Mouse (Mus musculus) forebrain, embryonic 16.5 days (tissue): ENCODE measurements at regions not wholly inside any gene's neighbourhood (a gene's known extent, or its start where the extent isn't known, plus 50 kb on each side); places are given as distances from the start of the nearest gene placed in this dataset.

Experiments used
- ATAC-seq: fragments of 200-750 bp; cut with Nextera tagmentation; 2 replicates; pipeline ENCODE4 v1.8.0; 2017; ENCODE audit warnings: mild to moderate bottlenecking, moderate library complexity
- H3K27ac ChIP-seq: fragments of 300-500 bp; sonication (generic); 2 replicates; pipeline ENCODE4 v1.5.1; 2014; ENCODE audit warnings: low read length, control low read depth
- H3K27me3 ChIP-seq: fragments of 300-500 bp; sonication (generic); replicated peaks from 2 replicates; pipeline ENCODE4 v1.6.1; 2014; ENCODE audit warnings: low read length; ENCODE audit not compliant: control insufficient read depth, insufficient read depth
- H3K36me3 ChIP-seq: fragments of 300-500 bp; sonication (generic); 2 replicates; pipeline ENCODE4 v1.6.1; 2014; ENCODE audit not compliant: control insufficient read depth, insufficient read depth
- H3K4me1 ChIP-seq: fragments of 300-500 bp; sonication (generic); replicated peaks from 2 replicates; pipeline ENCODE4 v1.6.1; 2014; ENCODE audit warnings: low read length; ENCODE audit not compliant: control insufficient read depth, insufficient read depth
- H3K4me2 ChIP-seq: fragments of 300-500 bp; sonication (generic); 2 replicates; pipeline ENCODE4 v1.6.1; 2014; ENCODE audit warnings: mild to moderate bottlenecking, low read length, control low read depth
- H3K4me3 ChIP-seq: fragments of 300-500 bp; sonication (generic); replicated peaks from 2 replicates; pipeline ENCODE4 v1.5.1; 2014; ENCODE audit warnings: mild to moderate bottlenecking, low read length, control low read depth
- H3K9ac ChIP-seq: fragments of 300-500 bp; sonication (generic); replicated peaks from 2 replicates; pipeline ENCODE4 v1.6.1; 2014; ENCODE audit warnings: low read depth, low read length, control low read depth
- H3K9me3 ChIP-seq: fragments of 300-500 bp; sonication (generic); 2 replicates; pipeline ENCODE4 v1.6.1; 2016; ENCODE audit warnings: low read length; ENCODE audit not compliant: control insufficient read depth
- WGBS: fragments of 180-500 bp; shearing (Covaris S2); extraction: QIAGEN DNeasy Blood & Tissue Kit; methylation state at CpG from one replicate; pipeline ENCODE4 v1.1.7; 2014; 5-methylcytosine and 5-hydroxymethylcytosine counted together

- WGBS: 89% methylated on average over 8 of the region's 8 CpGs
- H3K4me3 ChIP-seq: no peak overlapping the region
- no peak overlapping the region for H3K4me2 ChIP-seq
- H3K9ac ChIP-seq: no peak overlapping the region
- H3K4me1 ChIP-seq: peaks cover 3% of the 10 kb centered on the region; the same call in 1 of the 2 replicates
- no peak overlapping the region for H3K27ac ChIP-seq
- no peaks in the 10 kb centered on the region for H3K36me3 ChIP-seq
- no peaks in the 10 kb centered on the region for H3K27me3 ChIP-seq
- ATAC-seq: no peak
- H3K9me3 ChIP-seq: no peaks in the 10 kb centered on the region
These were observed 277.2 kb downstream of the Spry2 start for GRCm38 (mm10) chr14:105619449-105619848.

GRCm38 (mm10) chr14:105615766-105616165 lies 280.9 kb downstream of the Spry2 start:
- Histone ChIP-seq H3K4me3 (no peak overlapping the region), H3K27me3 (no peaks in the 10 kb centered on the region), H3K9ac (no peak overlapping the region), H3K4me1 (no peaks in the 10 kb centered on the region), H3K9me3 (no peaks in the 10 kb centered on the region), H3K27ac (no peak overlapping the region), H3K36me3 (no peaks in the 10 kb centered on the region), H3K4me2 (no peak overlapping the region)
- 87% methylated on average over 3 of the region's 3 CpGs for WGBS
- no peak for ATAC-seq

- Histone ChIP-seq H3K4me1 (no peaks in the 10 kb centered on the region), H3K4me2 (no peak overlapping the region), H3K9ac (no peak overlapping the region), H3K27ac (no peak overlapping the region), H3K4me3 (no peak overlapping the region), H3K9me3 (no peaks in the 10 kb centered on the region), H3K27me3 (no peaks in the 10 kb centered on the region), H3K36me3 (no peaks in the 10 kb centered on the region)
- WGBS: 97% methylated on average over 3 of the region's 3 CpGs
- ATAC-seq: no peak
These were observed 283.8 kb downstream of the Spry2 start for GRCm38 (mm10) chr14:105612794-105613193.

GRCm38 (mm10) chr14:105608804-105609203 lies 287.8 kb downstream of the Spry2 start:
- no peak overlapping the region for H3K9ac ChIP-seq
- H3K27ac ChIP-seq: no peak overlapping the region
- no peaks in the 10 kb centered on the region for H3K27me3 ChIP-seq
- no peaks in the 10 kb centered on the region for H3K9me3 ChIP-seq
- H3K36me3 ChIP-seq: no peaks in the 10 kb centered on the region
- no peaks in the 10 kb centered on the region for H3K4me1 ChIP-seq
- 83% methylated on average over 4 of the region's 4 CpGs for WGBS
- no peak overlapping the region for H3K4me3 ChIP-seq
- no peak for ATAC-seq
- no peak overlapping the region for H3K4me2 ChIP-seq

GRCm38 (mm10) chr14:105606551-105606950 lies 290.1 kb downstream of the Spry2 start:
- 78% methylated on average over 3 of the region's 3 CpGs for WGBS
- Histone ChIP-seq H3K9me3 (no peaks in the 10 kb centered on the region), H3K27ac (no peak overlapping the region), H3K36me3 (no peaks in the 10 kb centered on the region), H3K9ac (no peak overlapping the region), H3K4me1 (no peaks in the 10 kb centered on the region), H3K4me2 (no peak overlapping the region), H3K4me3 (no peak overlapping the region), H3K27me3 (no peaks in the 10 kb centered on the region)
- ATAC-seq: no peak

GRCm38 (mm10) chr14:105604451-105604850 lies 292.2 kb downstream of the Spry2 start:
- H3K27ac ChIP-seq: no peak overlapping the region
- no peak for ATAC-seq
- 88% methylated on average over 6 of the region's 6 CpGs for WGBS

GRCm38 (mm10) chr14:105603047-105603461 lies 293.6 kb downstream of the Spry2 start:
- Histone ChIP-seq H3K27ac (no peak overlapping the region), H3K36me3 (no peaks in the 10 kb centered on the region), H3K4me3 (no peak overlapping the region), H3K27me3 (no peaks in the 10 kb centered on the region), H3K4me1 (no peaks in the 10 kb centered on the region), H3K4me2 (no peak overlapping the region), H3K9me3 (no peaks in the 10 kb centered on the region), H3K9ac (no peak overlapping the region)
- ATAC-seq: no peak
- WGBS: 83% methylated on average over 6 of the region's 6 CpGs

More at GRCm38 (mm10) chr14:105604451-105604850, 292.2 kb downstream of the Spry2 start:
- no peak overlapping the region for H3K4me3 ChIP-seq
- H3K36me3 ChIP-seq: no peaks in the 10 kb centered on the region
- no peaks in the 10 kb centered on the region for H3K27me3 ChIP-seq
- no peaks in the 10 kb centered on the region for H3K4me1 ChIP-seq
- no peaks in the 10 kb centered on the region for H3K9me3 ChIP-seq
- no peak overlapping the region for H3K9ac ChIP-seq
- no peak overlapping the region for H3K4me2 ChIP-seq

GRCm38 (mm10) chr14:105599550-105600453 lies 296.8 kb downstream of the Spry2 start:
- no peaks in the 10 kb centered on the region for H3K36me3 ChIP-seq
- 65% methylated on average over 23 of the region's 24 CpGs for WGBS
- H3K9ac ChIP-seq: no peak overlapping the region
- H3K27ac ChIP-seq: peak overlapping the region; percentile 63; the same call in 1 of the 2 replicates
- no peak overlapping the region for H3K4me2 ChIP-seq
- no peaks in the 10 kb centered on the region for H3K27me3 ChIP-seq
- H3K9me3 ChIP-seq: no peaks in the 10 kb centered on the region
- no peak overlapping the region for H3K4me3 ChIP-seq
- peak; percentile 90 for ATAC-seq
- no peaks in the 10 kb centered on the region for H3K4me1 ChIP-seq

GRCm38 (mm10) chr14:105589751-105590150 lies 306.9 kb downstream of the Spry2 start:
- Histone ChIP-seq H3K27me3 (no peaks in the 10 kb centered on the region), H3K9me3 (no peaks in the 10 kb centered on the region), H3K36me3 (no peaks in the 10 kb centered on the region), H3K4me3 (no peak overlapping the region), H3K4me2 (no peak overlapping the region), H3K9ac (no peak overlapping the region), H3K4me1 (peaks cover 17% of the 10 kb centered on the region), H3K27ac (no peak overlapping the region)
- WGBS: 61% methylated on average over 7 of the region's 7 CpGs
- no peak for ATAC-seq
